Mouse (Mus musculus): ENCODE data around the gene Hat1. TPM values are rescaled to one million over a fixed set of nuclear protein-coding genes. Genes with fewer than 3 reads are reported as not detected.

The Hat1 gene
- polyA plus RNA-seq (2012; rRNA removed): 2.1 and 4.2 TPM in 2 replicates

- H3K4me1 ChIP-seq (ENCODE audit: control insufficient read depth, insufficient read depth, low read length): no peaks in the 10 kb centered on the region
- under 1% methylated on average over 66 of the region's 66 CpGs for WGBS
- DNase-seq: peak; percentile 92
- peak within 1 kb of the TSS; percentile 79 for H3K4me3 ChIP-seq (replicated peaks; ENCODE audit: extremely low read depth, low read depth, low read length)
- TF ChIP-seq POLR2A (IDR thresholded peaks at IDR 0.05; ENCODE audit: borderline replicate concordance, extremely low read depth, low read depth, low read length): 0 out of 2 replicates have a peak, but pooled peaks have one; percentile 14
- TF ChIP-seq CTCF (IDR thresholded peaks at IDR 0.05; ENCODE audit: insufficient read depth, low read length): no peak
These were observed at the start of gene Hat1 for GRCm38 (mm10) chr2:71388951-71389763. Gene Hat1 (plus strand): TSS chr2:71388958.

GRCm38 (mm10) chr2:71340126-71340525 lies 48.6 kb upstream of the Hat1 start:
- Histone ChIP-seq H3K4me1 (ENCODE audit: control insufficient read depth, insufficient read depth, low read length) (no peaks in the 10 kb centered on the region), H3K4me3 (replicated peaks; ENCODE audit: extremely low read depth, low read depth, low read length) (no peak overlapping the region)
- no peak for TF ChIP-seq POLR2A (IDR thresholded peaks at IDR 0.05; ENCODE audit: borderline replicate concordance, extremely low read depth, low read depth, low read length)
- no peak for TF ChIP-seq CTCF (IDR thresholded peaks at IDR 0.05; ENCODE audit: insufficient read depth, low read length)
- no peak for DNase-seq
- WGBS: 56% methylated on average over 5 of the region's 5 CpGs

GRCm38 (mm10) chr2:71343884-71344640 lies 44.7 kb upstream of the Hat1 start:
- no peak for TF ChIP-seq POLR2A (IDR thresholded peaks at IDR 0.05; ENCODE audit: borderline replicate concordance, extremely low read depth, low read depth, low read length)
- TF ChIP-seq CTCF (IDR thresholded peaks at IDR 0.05; ENCODE audit: insufficient read depth, low read length): no peak
- no peaks in the 10 kb centered on the region for H3K4me1 ChIP-seq (ENCODE audit: control insufficient read depth, insufficient read depth, low read length)
- H3K4me3 ChIP-seq (replicated peaks; ENCODE audit: extremely low read depth, low read depth, low read length): no peak overlapping the region
- DNase-seq: no peak
- WGBS: 94% methylated on average over 10 of the region's 10 CpGs

- H3K4me3 ChIP-seq (replicated peaks; ENCODE audit: extremely low read depth, low read depth, low read length): no peak overlapping the region
- 86% methylated on average over 10 of the region's 10 CpGs for WGBS
- TF ChIP-seq CTCF (IDR thresholded peaks at IDR 0.05; ENCODE audit: insufficient read depth, low read length): no peak
- TF ChIP-seq POLR2A (IDR thresholded peaks at IDR 0.05; ENCODE audit: borderline replicate concordance, extremely low read depth, low read depth, low read length): no peak
- DNase-seq: no peak
- no peaks in the 10 kb centered on the region for H3K4me1 ChIP-seq (ENCODE audit: control insufficient read depth, insufficient read depth, low read length)
These were observed 41.6 kb upstream of the Hat1 start for GRCm38 (mm10) chr2:71347160-71347559.

- H3K4me3 ChIP-seq (replicated peaks; ENCODE audit: extremely low read depth, low read depth, low read length): no peak overlapping the region
- no peak for DNase-seq
- no peaks in the 10 kb centered on the region for H3K4me1 ChIP-seq (ENCODE audit: control insufficient read depth, insufficient read depth, low read length)
- no peak for TF ChIP-seq CTCF (IDR thresholded peaks at IDR 0.05; ENCODE audit: insufficient read depth, low read length)
- TF ChIP-seq POLR2A (IDR thresholded peaks at IDR 0.05; ENCODE audit: borderline replicate concordance, extremely low read depth, low read depth, low read length): no peak
- WGBS: 89% methylated on average over 20 of the region's 20 CpGs
These were observed 40.8 kb upstream of the Hat1 start for GRCm38 (mm10) chr2:71347732-71348490.

- H3K4me3 ChIP-seq (replicated peaks; ENCODE audit: extremely low read depth, low read depth, low read length): no peak overlapping the region
- peaks cover 6% of the 10 kb centered on the region for H3K4me1 ChIP-seq (ENCODE audit: control insufficient read depth, insufficient read depth, low read length)
- WGBS: 78% methylated on average over 2 of the region's 2 CpGs
- no peak for DNase-seq
- TF ChIP-seq CTCF (IDR thresholded peaks at IDR 0.05; ENCODE audit: insufficient read depth, low read length) (no peak), POLR2A (IDR thresholded peaks at IDR 0.05; ENCODE audit: borderline replicate concordance, extremely low read depth, low read depth, low read length) (no peak)
These were observed 39.2 kb upstream of the Hat1 start for GRCm38 (mm10) chr2:71349511-71349910.

GRCm38 (mm10) chr2:71350181-71350580 lies 38.6 kb upstream of the Hat1 start:
- Histone ChIP-seq H3K4me1 (ENCODE audit: control insufficient read depth, insufficient read depth, low read length) (peaks cover 6% of the 10 kb centered on the region), H3K4me3 (replicated peaks; ENCODE audit: extremely low read depth, low read depth, low read length) (no peak overlapping the region)
- DNase-seq: no peak
- 76% methylated on average over 7 of the region's 7 CpGs for WGBS
- TF ChIP-seq POLR2A (IDR thresholded peaks at IDR 0.05; ENCODE audit: borderline replicate concordance, extremely low read depth, low read depth, low read length) (no peak), CTCF (IDR thresholded peaks at IDR 0.05; ENCODE audit: insufficient read depth, low read length) (no peak)

- TF ChIP-seq CTCF (IDR thresholded peaks at IDR 0.05; ENCODE audit: insufficient read depth, low read length): no peak
- no peak for TF ChIP-seq POLR2A (IDR thresholded peaks at IDR 0.05; ENCODE audit: borderline replicate concordance, extremely low read depth, low read depth, low read length)
- no peak overlapping the region for H3K4me3 ChIP-seq (replicated peaks; ENCODE audit: extremely low read depth, low read depth, low read length)
- peaks cover 6% of the 10 kb centered on the region for H3K4me1 ChIP-seq (ENCODE audit: control insufficient read depth, insufficient read depth, low read length)
- 67% methylated on average over 11 of the region's 11 CpGs for WGBS
- no peak for DNase-seq
These were observed 37.6 kb upstream of the Hat1 start for GRCm38 (mm10) chr2:71350904-71351726.

GRCm38 (mm10) chr2:71351727-71351987 lies 37.1 kb upstream of the Hat1 start:
- no peak overlapping the region for H3K4me3 ChIP-seq (replicated peaks; ENCODE audit: extremely low read depth, low read depth, low read length)
- peaks cover 6% of the 10 kb centered on the region for H3K4me1 ChIP-seq (ENCODE audit: control insufficient read depth, insufficient read depth, low read length)
- TF ChIP-seq CTCF (IDR thresholded peaks at IDR 0.05; ENCODE audit: insufficient read depth, low read length) (no peak), POLR2A (IDR thresholded peaks at IDR 0.05; ENCODE audit: borderline replicate concordance, extremely low read depth, low read depth, low read length) (no peak)
- DNase-seq: no peak
- WGBS: 66% methylated on average over 3 of the region's 3 CpGs
